Mouse (Mus musculus) CH12.LX (cell line): ENCODE measurements around the gene 4921524J17Rik. TPM values are rescaled to one million over a fixed set of nuclear protein-coding genes. Genes with fewer than 3 reads are reported as not detected.

Experiments
- DNase-seq: peaks from one replicate; pipeline ENCODE4 v3.0.0-alpha.2; 2013; ENCODE audit errors: extremely low read depth
- H3K27ac ChIP-seq: 2 replicates; pipeline ENCODE4 v1.5.1; 2012; ENCODE audit warnings: low read depth, mild to moderate bottlenecking, control low read depth, moderate library complexity; ENCODE audit not compliant: insufficient read depth
- H3K27me3 ChIP-seq: replicated peaks from 2 replicates; pipeline ENCODE3; 2012; ENCODE audit warnings: inconsistent platforms
- H3K36me3 ChIP-seq, 2 experiments: replicated peaks in 1 of 2; 2 replicates each; pipeline versions ENCODE3 to v1.6.1; 2012; ENCODE audit warnings: inconsistent platforms in 1 of 2, low read length in 1 of 2, mild to moderate bottlenecking in 1 of 2, mixed read lengths in 1 of 2, moderate library complexity in 1 of 2; ENCODE audit not compliant: control insufficient read depth in 1 of 2, insufficient read depth in 1 of 2
- H3K4me1 ChIP-seq, 2 experiments: 2 replicates each; pipeline ENCODE4 v1.6.1; 2012; ENCODE audit warnings: inconsistent platforms in 1 of 2, moderate library complexity in 1 of 2; ENCODE audit not compliant: insufficient read depth in 2 of 2, control insufficient read depth in 1 of 2
- H3K4me2 ChIP-seq: 2 replicates; pipeline ENCODE4 v1.6.1; 2012; ENCODE audit warnings: low read depth, mild to moderate bottlenecking, control low read depth; ENCODE audit not compliant: poor library complexity, insufficient read depth, severe bottlenecking
- H3K4me3 ChIP-seq, 3 experiments: fragments of 150-350 bp in 1 of 3; sonication (generic) in 1 of 3; replicated peaks in 1 of 3; 2 replicates each; pipeline versions ENCODE3 to v1.5.1; 2011 to 2012; ENCODE audit warnings: low read depth in 2 of 3, low read length in 2 of 3, mild to moderate bottlenecking in 2 of 3, moderate library complexity in 2 of 3, control low read depth in 1 of 3, improper control_type of control experiment in 1 of 3, inconsistent platforms in 1 of 3, mixed read lengths in 1 of 3; ENCODE audit not compliant: poor library complexity in 1 of 3
- H3K79me2 ChIP-seq: replicated peaks from 2 replicates; pipeline ENCODE4 v1.6.1; 2012; ENCODE audit warnings: mild to moderate bottlenecking, moderate library complexity; ENCODE audit not compliant: control insufficient read depth, poor library complexity, insufficient read depth, severe bottlenecking; ENCODE audit errors: extremely low read depth
- H3K9ac ChIP-seq: 2 replicates; pipeline ENCODE4 v1.6.1; 2012; ENCODE audit warnings: low read depth, mild to moderate bottlenecking, control low read depth, moderate library complexity; ENCODE audit not compliant: insufficient read depth
- H3K9me3 ChIP-seq: replicated peaks from 2 replicates; pipeline ENCODE3; 2012; ENCODE audit warnings: low read length, inconsistent platforms, mixed read lengths
- CHD1 ChIP-seq: IDR thresholded peaks from 2 replicates; pipeline ENCODE4 v1.6.1; 2012; ENCODE audit warnings: low read depth, low read length, improper control_type of control experiment, inconsistent platforms
- CTCF ChIP-seq, 2 experiments: IDR thresholded peaks in 1 of 2; conservative IDR thresholded peaks in 1 of 2; 2 replicates each; pipeline ENCODE4 v1.5.1; 2011 to 2012; ENCODE audit warnings: low read depth in 2 of 2, low read length in 2 of 2, improper control_type of control experiment in 1 of 2, inconsistent platforms in 1 of 2, mild to moderate bottlenecking in 1 of 2, moderate library complexity in 1 of 2
- E2F4 ChIP-seq: IDR thresholded peaks from 2 replicates; pipeline ENCODE4 v1.6.1; 2011; ENCODE audit warnings: low read depth, low read length, improper control_type of control experiment; ENCODE audit not compliant: insufficient replicate concordance
- ELF1 ChIP-seq: IDR thresholded peaks from 2 replicates; pipeline ENCODE4 v1.6.1; 2014; ENCODE audit warnings: low read depth, mild to moderate bottlenecking, inconsistent platforms, low read length, improper control_type of control experiment
- EP300 ChIP-seq: IDR thresholded peaks from 2 replicates; pipeline ENCODE4 v1.6.1; 2011; ENCODE audit warnings: low read length, improper control_type of control experiment
- GABPA ChIP-seq: IDR thresholded peaks from 2 replicates; pipeline ENCODE4 v1.6.1; 2012; ENCODE audit warnings: low read depth, low read length, improper control_type of control experiment, inconsistent platforms; ENCODE audit not compliant: insufficient replicate concordance
- HCFC1 ChIP-seq: IDR thresholded peaks from 2 replicates; pipeline ENCODE4 v1.6.1; 2012; ENCODE audit warnings: low read depth, mild to moderate bottlenecking, inconsistent platforms, low read length, improper control_type of control experiment
- IRF4 ChIP-seq: IDR thresholded peaks from 2 replicates; pipeline ENCODE4 v1.6.1; 2014; ENCODE audit warnings: low read depth, mild to moderate bottlenecking, inconsistent platforms, low read length, improper control_type of control experiment
- JUN ChIP-seq: IDR thresholded peaks from 2 replicates; pipeline ENCODE4 v1.6.1; 2011; ENCODE audit warnings: low read depth, mild to moderate bottlenecking, low read length, improper control_type of control experiment, moderate library complexity; ENCODE audit not compliant: insufficient read depth
- JUND ChIP-seq: conservative IDR thresholded peaks from 2 replicates; pipeline ENCODE4 v1.6.1; 2011; ENCODE audit warnings: low read depth, low read length, improper control_type of control experiment
- KAT2A ChIP-seq: IDR thresholded peaks from 2 replicates; pipeline ENCODE4 v1.6.1; 2012; ENCODE audit warnings: low read length, improper control_type of control experiment, inconsistent platforms; ENCODE audit not compliant: insufficient replicate concordance
- MAX ChIP-seq: IDR thresholded peaks from 2 replicates; pipeline ENCODE4 v1.6.1; 2011; ENCODE audit warnings: low read length, improper control_type of control experiment
- MAZ ChIP-seq: IDR thresholded peaks from 2 replicates; pipeline ENCODE4 v1.6.1; 2012; ENCODE audit warnings: low read depth, mild to moderate bottlenecking, inconsistent platforms, low read length, improper control_type of control experiment, moderate library complexity
- MEF2A ChIP-seq: IDR thresholded peaks from 2 replicates; pipeline ENCODE4 v1.6.1; 2014; ENCODE audit warnings: low read depth, mild to moderate bottlenecking, inconsistent platforms, low read length, improper control_type of control experiment, borderline replicate concordance
- NELFE ChIP-seq: IDR thresholded peaks from 2 replicates; pipeline ENCODE4 v1.6.1; 2011; ENCODE audit warnings: low read depth, low read length, improper control_type of control experiment
- NRF1 ChIP-seq: IDR thresholded peaks from 2 replicates; pipeline ENCODE4 v1.6.1; 2014; ENCODE audit warnings: low read depth, mild to moderate bottlenecking, inconsistent platforms, low read length, improper control_type of control experiment, moderate library complexity
- POLR2AphosphoS2 ChIP-seq: IDR thresholded peaks from 2 replicates; pipeline ENCODE4 v1.6.1; 2011; ENCODE audit warnings: low read depth, low read length, improper control_type of control experiment
- RAD21 ChIP-seq: IDR thresholded peaks from 2 replicates; pipeline ENCODE4 v1.6.1; 2011; ENCODE audit warnings: low read depth, mild to moderate bottlenecking, low read length, improper control_type of control experiment, moderate library complexity
- RCOR1 ChIP-seq: conservative IDR thresholded peaks from 2 replicates; pipeline ENCODE4 v1.6.1; 2012; ENCODE audit warnings: low read depth, mild to moderate bottlenecking, inconsistent platforms, low read length, improper control_type of control experiment
- TBP ChIP-seq: conservative IDR thresholded peaks from 2 replicates; pipeline ENCODE4 v1.6.1; 2011; ENCODE audit warnings: low read depth, low read length, improper control_type of control experiment
- UBTF ChIP-seq: IDR thresholded peaks from 2 replicates; pipeline ENCODE4 v1.6.1; 2012; ENCODE audit warnings: low read depth, mild to moderate bottlenecking, inconsistent platforms, low read length, improper control_type of control experiment, moderate library complexity
- USF1 ChIP-seq: IDR thresholded peaks from 2 replicates; pipeline ENCODE4 v1.6.1; 2014; ENCODE audit warnings: low read depth, mild to moderate bottlenecking, inconsistent platforms, low read length, improper control_type of control experiment
- ZC3H11A ChIP-seq: IDR thresholded peaks from 2 replicates; pipeline ENCODE4 v1.6.1; 2012; ENCODE audit warnings: low read depth, mild to moderate bottlenecking, inconsistent platforms, low read length, improper control_type of control experiment
- ZKSCAN1 ChIP-seq: IDR thresholded peaks from 2 replicates; pipeline ENCODE4 v1.6.1; 2012; ENCODE audit warnings: low read depth, inconsistent platforms, low read length, improper control_type of control experiment, borderline replicate concordance
- ZMIZ1 ChIP-seq: IDR thresholded peaks from 2 replicates; pipeline ENCODE4 v1.6.1; 2012; ENCODE audit warnings: low read depth, mild to moderate bottlenecking, inconsistent platforms, low read length, improper control_type of control experiment
- ZNF384 ChIP-seq: IDR thresholded peaks from 2 replicates; pipeline ENCODE4 v1.6.1; 2012; ENCODE audit warnings: low read depth, low read length, improper control_type of control experiment, inconsistent platforms
- dilution Hi-C: fragments of 300-500 bp; cut with MboI; formaldehyde crosslinking; loops from 2 replicates; pipeline ENCODE4 v1.14.3; 2020; ENCODE audit warnings: low sequenced_read_pairs; ENCODE audit not compliant: extremely low pct_unique_long_range_greater_than_20kb, extremely low pct_ligation_motif_present
- in situ Hi-C: fragments of 300-500 bp; cut with MboI; formaldehyde crosslinking; loops from 3 replicates; pipeline ENCODE4 v1.14.3; 2019; ENCODE audit warnings: low sequenced_read_pairs, low pct_ligation_motif_present, low pct_unique_long_range_greater_than_20kb, mixed read lengths
- polyA plus RNA-seq: library from polyadenylated mRNA; unstranded; fragments of >175 nt; gene quantifications from 2 replicates; pipeline ENCODE4 v1.2.1, GENCODE M21; 2012; ENCODE audit warnings: low read depth; ENCODE audit not compliant: insufficient read length
- total RNA-seq, 2 experiments: library from RNA; depleted of rRNA; stranded (reverse); fragments of 300-350 nt in 1 of 2; fragments of >200 nt in 1 of 2; gene quantifications; 2 replicates each; pipeline ENCODE4 v1.2.3; 2012 to 2014

The 4921524J17Rik gene
- total and polyA plus RNA-seq, 3 experiments, result 10.3 to 28.8 (median 25.1) TPM

GRCm38 (mm10) chr8:85381926-85382325 is 50.7 kb downstream of the 4921524J17Rik start:
- in situ Hi-C loops, result no loop called here
- no peak for DNase-seq
- H3K27ac ChIP-seq, result no peak overlapping the region
- no peaks in the 10 kb centered on the region for H3K9me3 ChIP-seq
- H3K4me1 ChIP-seq, result peaks cover 0 to 2% of the 10 kb centered on the region in 2 experiments; a peak in 2 of 4 replicates
- no peak overlapping the region for H3K9ac ChIP-seq
- dilution Hi-C loops, result no loop called here
- H3K4me2 ChIP-seq, result no peak overlapping the region
- no peaks in the 10 kb centered on the region for H3K27me3 ChIP-seq
- no peak overlapping the region for H3K4me3 ChIP-seq
- H3K79me2 ChIP-seq, result no peaks in the 10 kb centered on the region
- no peak for TF ChIP-seq RAD21
- no peak for TF ChIP-seq CHD1
- TF ChIP-seq NELFE, result no peak
- no peak for TF ChIP-seq ZC3H11A
- no peak for TF ChIP-seq HCFC1
- TF ChIP-seq ZKSCAN1, result no peak
- TF ChIP-seq IRF4, result no peak
- no peak for TF ChIP-seq KAT2A
- no peak for TF ChIP-seq UBTF
- no peak for TF ChIP-seq RCOR1
- no peak for TF ChIP-seq NRF1
- TF ChIP-seq JUND, result no peak
- no peak for TF ChIP-seq CTCF (conservative IDR thresholded peaks at IDR 0.05 in 1 of 2, IDR thresholded peaks at IDR 0.05 in 1 of 2; ENCODE audit: low read depth in 2 of 2, low read length in 2 of 2)
- no peak for TF ChIP-seq USF1
- no peak for TF ChIP-seq MAX
- TF ChIP-seq GABPA, result no peak
- TF ChIP-seq JUN, result no peak
- no peak for TF ChIP-seq EP300
- no peaks in the 10 kb centered on the region for H3K36me3 ChIP-seq

GRCm38 (mm10) chr8:85380824-85381209 is 51.8 kb downstream of the 4921524J17Rik start:
- Histone ChIP-seq H3K4me1 (peaks cover 4 to 12% of the 10 kb centered on the region in 2 experiments), H3K4me2 (no peak overlapping the region)
- TF ChIP-seq ELF1, result no peak
- no peak for TF ChIP-seq GABPA
- no peak for TF ChIP-seq UBTF
- TF ChIP-seq JUN, result no peak
- TF ChIP-seq RAD21, result no peak
- TF ChIP-seq MAZ, result no peak
- no peak for TF ChIP-seq ZNF384
- no peak for TF ChIP-seq USF1
- no peak for TF ChIP-seq RCOR1
- no peak for TF ChIP-seq JUND
- TF ChIP-seq MAX, result no peak
- no peak for TF ChIP-seq EP300
- no peak for TF ChIP-seq MEF2A
- TF ChIP-seq IRF4, result no peak
- TF ChIP-seq POLR2AphosphoS2, result no peak
- TF ChIP-seq E2F4, result no peak
- TF ChIP-seq TBP, result no peak
- TF ChIP-seq ZMIZ1, result no peak
- TF ChIP-seq, all 38 proteins: peak for 0
- in situ Hi-C loops (no loop called here), dilution Hi-C loops (no loop called here)
- H3K9me3 ChIP-seq, result no peaks in the 10 kb centered on the region
- no peaks in the 10 kb centered on the region for H3K36me3 ChIP-seq
- H3K9ac ChIP-seq, result no peak overlapping the region
- H3K27ac ChIP-seq, result no peak overlapping the region
- no peak for DNase-seq
- no peaks in the 10 kb centered on the region for H3K27me3 ChIP-seq
- no peaks in the 10 kb centered on the region for H3K79me2 ChIP-seq
- H3K4me3 ChIP-seq, result no peak overlapping the region
